Mouse (Mus musculus): ENCODE data around the gene Fgg.

GRCm38 (mm10) chr3:83038865-83039264 is 31.3 kb downstream of the Fgg start:
- TF ChIP-seq POLR2A (IDR thresholded peaks at IDR 0.05; ENCODE audit: low read depth, low read length) = no peak
- no peak for TF ChIP-seq CTCF (IDR thresholded peaks at IDR 0.05; ENCODE audit: extremely low read depth, insufficient read length, insufficient replicate concordance, low read depth, low read length)

All from small intestine, adult 2 months (tissue).